Mouse (Mus musculus): ENCODE results near the gene Olfr1412.

GRCm38 (mm10) chr1:92596019-92596418 lies 10.4 kb downstream of the Olfr1412 start:
- no peak for TF ChIP-seq CTCF (IDR thresholded peaks at IDR 0.05; ENCODE audit: low read depth, low read length)
- TF ChIP-seq POLR2A (IDR thresholded peaks at IDR 0.05; ENCODE audit: insufficient read depth, low read length), result no peak
- no peak for TF ChIP-seq EP300 (IDR thresholded peaks at IDR 0.05; ENCODE audit: insufficient read depth, low read depth, low read length)
